Mouse (Mus musculus) ovary, postnatal 36 days (tissue): ENCODE data around the gene Astn1.

ENCODE experiments used
- DNase-seq: peaks from one replicate; pipeline ENCODE4 v3.0.0; 2022; ENCODE audit warnings: low spot score, mixed read lengths

Gene Astn1

DNA sequence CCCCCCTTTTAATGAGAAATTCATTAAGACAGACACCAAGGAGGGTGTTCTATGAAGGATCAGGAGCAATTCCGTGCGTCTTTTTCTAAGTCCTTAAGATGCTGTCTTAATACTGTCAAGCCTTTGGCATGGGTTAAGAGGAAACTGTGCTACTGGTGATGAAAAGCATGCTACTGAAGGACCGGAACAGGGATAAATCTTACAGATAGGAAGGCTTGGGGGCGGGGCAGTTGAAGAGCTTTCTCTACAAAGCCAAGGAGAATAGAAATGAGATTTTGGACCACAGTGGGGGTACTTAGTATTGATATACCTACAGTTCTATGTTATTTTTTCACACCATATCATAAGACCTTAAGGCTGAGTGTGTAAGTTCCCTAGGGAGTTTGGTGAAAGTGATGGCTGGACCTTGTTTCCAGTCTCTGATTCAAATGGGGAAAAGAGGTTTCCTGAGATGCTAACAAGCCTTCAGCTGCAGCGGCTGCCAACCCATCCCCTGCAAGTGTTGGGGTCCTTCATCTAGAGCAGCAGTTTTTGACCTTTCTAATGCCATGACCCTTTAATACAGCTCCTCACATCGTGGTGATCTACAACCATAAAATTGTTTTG is 378.2 kb downstream of the Astn1 start:
- no peak for DNase-seq

GRCm38 (mm10) chr1:158740949-158741348 is 378.9 kb downstream of the Astn1 start:
- DNase-seq = no peak
